Mouse (Mus musculus): ENCODE measurements around the gene Mgat4b. TPM values are rescaled to one million over a fixed set of nuclear protein-coding genes. Genes with fewer than 3 reads are reported as not detected.
A peak's percentile ranks its signal among the peaks of the same experiment; 100 is the strongest.

The Mgat4b gene
- polyA plus RNA-seq, 1 experiment from 2014 or later: 39.3 TPM

DNA sequence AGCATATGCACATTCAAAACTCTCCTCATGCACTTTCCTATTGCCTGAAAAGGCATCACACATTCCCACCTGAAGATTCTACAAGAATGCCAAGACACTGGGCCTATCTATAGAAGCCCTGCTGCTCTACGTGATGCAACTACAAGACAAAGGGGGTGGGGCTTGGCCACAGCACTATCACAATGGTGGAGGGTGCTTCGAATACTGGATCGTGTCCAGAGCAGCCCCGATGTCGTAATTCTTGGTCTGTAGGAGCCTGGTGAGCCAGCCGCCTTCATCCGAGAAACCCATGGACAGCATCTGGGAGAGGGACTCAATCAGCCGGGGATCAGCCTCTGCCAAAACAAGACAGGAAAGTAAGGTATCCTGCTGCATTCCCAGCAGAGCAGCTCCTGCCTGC lies 10.1 kb upstream of the Mgat4b start:
- Histone ChIP-seq H3K27ac (ENCODE audit: poor library complexity, severe bottlenecking) (no peak overlapping the region), H3K4me2 (no peak overlapping the region), H3K9ac (no peak overlapping the region), H3K4me3 (no peak overlapping the region), H3K4me1 (replicated peaks) (no peaks in the 10 kb centered on the region), H3K9me3 (replicated peaks) (no peaks in the 10 kb centered on the region), H3K27me3 (replicated peaks) (no peaks in the 10 kb centered on the region), H3K36me3 (peaks cover 84% of the 10 kb centered on the region)
- WGBS: 80% methylated on average over 8 of the region's 8 CpGs
- no peak for ATAC-seq (ENCODE audit: insufficient number of reproducible peaks, low FRiP score)

DNA sequence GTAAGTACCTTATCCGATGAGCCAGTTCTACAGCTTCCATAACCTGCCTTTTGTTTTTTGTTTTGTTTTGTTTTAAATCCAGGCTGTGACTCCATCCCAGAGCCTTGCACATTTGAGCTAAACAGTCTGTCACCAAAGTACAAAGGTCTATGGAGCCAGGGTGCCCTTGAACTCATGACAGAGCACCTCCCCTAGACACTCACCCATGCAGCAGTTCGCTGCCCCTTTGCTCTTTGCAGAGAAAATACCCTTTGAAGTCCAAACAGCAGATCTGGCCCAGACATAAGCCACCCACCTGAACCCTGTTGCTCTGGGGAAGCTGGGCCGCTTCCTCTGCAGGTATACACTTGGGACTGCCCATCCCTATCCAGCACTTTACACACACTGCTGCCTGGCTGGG lies 9.1 kb upstream of the Mgat4b start:
- ATAC-seq (ENCODE audit: insufficient number of reproducible peaks, low FRiP score): no peak
- Histone ChIP-seq H3K4me3 (no peak overlapping the region), H3K9me3 (replicated peaks) (no peaks in the 10 kb centered on the region), H3K4me2 (no peak overlapping the region), H3K9ac (no peak overlapping the region), H3K4me1 (replicated peaks) (no peaks in the 10 kb centered on the region), H3K27me3 (replicated peaks) (no peaks in the 10 kb centered on the region), H3K27ac (ENCODE audit: poor library complexity, severe bottlenecking) (no peak overlapping the region), H3K36me3 (peaks cover 93% of the 10 kb centered on the region)
- WGBS: 93% methylated on average over 3 of the region's 3 CpGs

DNA sequence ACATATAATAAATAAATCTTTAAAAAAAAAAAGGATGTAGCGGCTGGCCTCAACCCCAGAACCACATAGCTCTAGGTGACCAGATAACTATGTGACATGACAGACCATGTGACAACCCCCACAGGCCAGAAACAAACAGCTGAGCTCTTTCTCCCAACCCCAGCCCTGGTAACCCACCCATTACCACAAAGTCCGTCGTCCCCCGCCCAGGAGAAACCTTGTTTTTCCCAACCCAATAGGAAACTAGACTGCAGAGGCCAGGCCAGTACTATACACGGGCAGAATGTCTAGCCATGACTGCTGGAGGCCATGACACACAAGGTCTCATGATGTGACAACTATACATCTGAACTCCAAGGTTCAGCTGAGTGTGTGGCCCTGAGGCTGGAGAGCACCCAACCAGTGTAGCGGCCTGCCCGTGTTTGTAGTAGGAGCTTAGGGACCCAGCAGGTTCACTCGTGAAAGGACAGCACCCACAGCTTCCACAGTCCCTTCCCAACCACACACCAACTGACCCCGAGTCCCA lies 7.3 kb upstream of the Mgat4b start:
- no peaks in the 10 kb centered on the region for H3K9me3 ChIP-seq (replicated peaks)
- H3K4me2 ChIP-seq: no peak overlapping the region
- H3K4me3 ChIP-seq: no peak overlapping the region
- H3K27ac ChIP-seq (ENCODE audit: poor library complexity, severe bottlenecking): no peak overlapping the region
- H3K27me3 ChIP-seq (replicated peaks): no peaks in the 10 kb centered on the region
- ATAC-seq (ENCODE audit: insufficient number of reproducible peaks, low FRiP score): no peak
- peaks cover 95% of the 10 kb centered on the region for H3K36me3 ChIP-seq
- WGBS: 92% methylated on average over 9 of the region's 9 CpGs
- no peak overlapping the region for H3K9ac ChIP-seq
- peaks cover 6% of the 10 kb centered on the region for H3K4me1 ChIP-seq (replicated peaks)

DNA sequence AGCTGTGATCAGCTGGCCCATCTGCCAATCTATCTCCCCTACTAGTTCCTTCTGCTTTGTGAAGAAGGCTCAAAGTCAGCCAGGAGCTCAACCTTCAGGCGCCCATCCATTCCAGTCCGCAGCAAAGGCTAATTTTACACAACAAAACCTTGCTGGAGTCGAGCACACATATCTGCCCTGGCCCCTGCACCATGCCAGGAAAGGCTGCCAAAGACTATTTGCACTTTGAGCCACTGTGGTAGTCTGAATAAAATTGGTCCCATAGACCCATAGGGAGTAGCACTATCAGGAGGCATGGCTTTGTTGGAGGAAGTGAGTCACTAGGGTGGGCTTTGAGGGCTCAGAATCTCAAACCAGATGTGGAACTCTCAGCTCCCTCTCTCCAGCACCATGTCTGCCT lies 5.3 kb upstream of the Mgat4b start:
- Histone ChIP-seq H3K4me3 (no peak overlapping the region), H3K36me3 (peaks cover 81% of the 10 kb centered on the region), H3K27me3 (replicated peaks) (no peaks in the 10 kb centered on the region), H3K4me1 (replicated peaks) (peaks cover 14% of the 10 kb centered on the region), H3K9me3 (replicated peaks) (no peaks in the 10 kb centered on the region), H3K27ac (ENCODE audit: poor library complexity, severe bottlenecking) (no peak overlapping the region), H3K9ac (no peak overlapping the region), H3K4me2 (no peak overlapping the region)
- 80% methylated on average over 3 of the region's 3 CpGs for WGBS
- ATAC-seq (ENCODE audit: insufficient number of reproducible peaks, low FRiP score): no peak

DNA sequence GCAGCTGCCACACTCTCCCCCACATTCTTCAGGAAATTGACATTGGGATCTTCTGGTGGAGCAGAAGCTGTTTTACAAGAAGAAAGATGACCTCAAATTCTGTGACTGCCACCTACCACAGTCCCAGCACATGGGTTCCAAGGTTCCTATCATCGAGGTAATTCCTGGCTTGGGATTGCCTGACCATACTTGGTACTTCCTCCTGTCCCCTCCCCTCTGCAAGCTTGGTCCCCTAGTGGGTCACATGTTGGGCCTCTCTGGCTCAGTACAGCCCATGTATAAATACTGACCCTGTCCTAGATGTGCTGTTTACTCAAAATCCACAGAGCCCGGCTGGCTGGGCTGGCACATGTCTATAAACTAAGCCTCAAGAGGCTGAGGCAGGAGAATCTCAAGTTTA lies 4.7 kb upstream of the Mgat4b start:
- WGBS: 81% methylated on average over 2 of the region's 2 CpGs
- Histone ChIP-seq H3K9ac (no peak overlapping the region), H3K4me3 (no peak overlapping the region), H3K27me3 (replicated peaks) (no peaks in the 10 kb centered on the region), H3K4me2 (no peak overlapping the region), H3K4me1 (replicated peaks) (peaks cover 16% of the 10 kb centered on the region), H3K9me3 (replicated peaks) (no peaks in the 10 kb centered on the region), H3K27ac (ENCODE audit: poor library complexity, severe bottlenecking) (no peak overlapping the region), H3K36me3 (peaks cover 75% of the 10 kb centered on the region)
- ATAC-seq (ENCODE audit: insufficient number of reproducible peaks, low FRiP score): no peak

DNA sequence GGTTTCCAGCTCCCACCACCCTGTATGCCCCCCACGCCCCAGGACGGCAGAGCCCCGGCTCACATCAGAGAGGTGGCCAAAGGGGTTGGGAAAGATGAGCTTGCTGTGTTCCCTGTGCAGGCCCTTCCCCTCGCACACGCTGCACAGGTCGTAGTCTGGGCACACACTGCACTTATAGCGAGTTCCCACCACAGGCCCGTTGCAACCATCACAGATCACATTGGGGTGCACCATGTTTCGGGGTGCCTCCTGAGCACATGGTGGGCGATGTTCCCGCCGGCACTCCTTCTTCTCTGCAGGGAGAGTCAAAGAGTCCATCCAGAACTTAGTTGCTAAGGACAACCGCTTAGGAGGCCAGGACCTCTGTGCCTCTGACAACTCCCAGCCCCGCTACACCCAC lies 3.3 kb upstream of the Mgat4b start:
- H3K27ac ChIP-seq (ENCODE audit: poor library complexity, severe bottlenecking): no peak overlapping the region
- H3K9me3 ChIP-seq (replicated peaks): no peaks in the 10 kb centered on the region
- H3K4me1 ChIP-seq (replicated peaks): peaks cover 24% of the 10 kb centered on the region
- no peaks in the 10 kb centered on the region for H3K27me3 ChIP-seq (replicated peaks)
- peaks cover 62% of the 10 kb centered on the region for H3K36me3 ChIP-seq
- no peak overlapping the region for H3K4me2 ChIP-seq
- ATAC-seq (ENCODE audit: insufficient number of reproducible peaks, low FRiP score): no peak
- no peak overlapping the region; the same call in 1 of the 2 replicates for H3K9ac ChIP-seq
- 99% methylated on average over 14 of the region's 14 CpGs for WGBS
- no peak overlapping the region for H3K4me3 ChIP-seq

DNA sequence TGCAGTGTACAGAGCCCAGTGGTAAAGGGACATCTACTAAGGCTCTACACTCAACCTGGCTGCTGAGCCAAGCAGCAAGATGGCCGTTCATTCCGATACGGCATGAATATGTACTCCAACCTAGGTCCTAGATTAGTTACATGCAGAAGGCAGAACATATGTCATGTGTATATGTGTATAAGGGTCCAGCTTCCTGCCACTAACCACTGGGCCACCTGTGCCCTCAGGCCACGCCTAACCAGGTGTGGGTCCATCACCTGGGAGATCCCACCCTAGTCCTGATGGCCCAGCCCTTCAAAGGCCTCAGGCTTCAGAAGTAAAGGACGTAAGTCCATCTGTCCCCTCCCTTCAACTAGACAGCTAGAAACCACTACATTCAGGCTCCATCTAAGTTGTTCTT lies 2.7 kb upstream of the Mgat4b start:
- WGBS: 86% methylated on average over 5 of the region's 5 CpGs
- Histone ChIP-seq H3K9ac (no peak overlapping the region; the same call in 1 of the 2 replicates), H3K36me3 (peaks cover 55% of the 10 kb centered on the region)

DNA sequence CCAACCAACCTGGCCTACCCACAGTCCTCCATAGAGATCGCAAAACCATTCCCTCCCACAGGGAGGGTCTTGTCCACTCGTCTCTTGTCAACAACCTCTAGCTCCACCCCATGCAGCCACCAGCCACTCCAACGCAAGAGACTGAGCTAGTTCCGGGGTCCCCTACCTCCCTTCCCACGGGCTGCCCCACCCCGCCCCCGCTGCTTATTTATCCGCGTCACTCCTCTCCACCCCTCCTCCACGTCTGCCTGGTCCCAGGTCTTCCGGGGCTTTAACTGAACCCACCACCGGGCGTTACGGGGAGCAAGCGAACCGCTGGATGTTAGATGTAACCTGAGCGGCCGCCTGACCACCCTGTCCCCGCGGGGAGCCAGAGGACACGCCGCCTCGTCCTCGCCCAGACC lies 587 bp upstream of the Mgat4b start:
- H3K9ac ChIP-seq: peak overlapping the region; percentile 88
- peak overlapping the region; percentile 68 for H3K4me3 ChIP-seq
- ATAC-seq (ENCODE audit: insufficient number of reproducible peaks, low FRiP score): peak; percentile 93
- peak overlapping the region; percentile 69 for H3K4me2 ChIP-seq
- WGBS: 0% methylated on average over 24 of the region's 24 CpGs
- H3K27me3 ChIP-seq (replicated peaks): no peaks in the 10 kb centered on the region
- H3K9me3 ChIP-seq (replicated peaks): no peaks in the 10 kb centered on the region
- H3K4me1 ChIP-seq (replicated peaks): peaks cover 37% of the 10 kb centered on the region
- peak overlapping the region; percentile 93 for H3K27ac ChIP-seq (ENCODE audit: poor library complexity, severe bottlenecking)
- peaks cover 36% of the 10 kb centered on the region for H3K36me3 ChIP-seq

More for the DNA sequence above, 2.7 kb upstream of the Mgat4b start:
- H3K9me3 ChIP-seq (replicated peaks): no peaks in the 10 kb centered on the region
- no peak overlapping the region for H3K27ac ChIP-seq (ENCODE audit: poor library complexity, severe bottlenecking)
- H3K4me2 ChIP-seq: 0 out of 2 replicates have a peak overlapping the region, but pooled peaks have one; percentile 50
- no peak for ATAC-seq (ENCODE audit: insufficient number of reproducible peaks, low FRiP score)
- H3K27me3 ChIP-seq (replicated peaks): no peaks in the 10 kb centered on the region
- H3K4me1 ChIP-seq (replicated peaks): peaks cover 31% of the 10 kb centered on the region
- H3K4me3 ChIP-seq: no peak overlapping the region

DNA sequence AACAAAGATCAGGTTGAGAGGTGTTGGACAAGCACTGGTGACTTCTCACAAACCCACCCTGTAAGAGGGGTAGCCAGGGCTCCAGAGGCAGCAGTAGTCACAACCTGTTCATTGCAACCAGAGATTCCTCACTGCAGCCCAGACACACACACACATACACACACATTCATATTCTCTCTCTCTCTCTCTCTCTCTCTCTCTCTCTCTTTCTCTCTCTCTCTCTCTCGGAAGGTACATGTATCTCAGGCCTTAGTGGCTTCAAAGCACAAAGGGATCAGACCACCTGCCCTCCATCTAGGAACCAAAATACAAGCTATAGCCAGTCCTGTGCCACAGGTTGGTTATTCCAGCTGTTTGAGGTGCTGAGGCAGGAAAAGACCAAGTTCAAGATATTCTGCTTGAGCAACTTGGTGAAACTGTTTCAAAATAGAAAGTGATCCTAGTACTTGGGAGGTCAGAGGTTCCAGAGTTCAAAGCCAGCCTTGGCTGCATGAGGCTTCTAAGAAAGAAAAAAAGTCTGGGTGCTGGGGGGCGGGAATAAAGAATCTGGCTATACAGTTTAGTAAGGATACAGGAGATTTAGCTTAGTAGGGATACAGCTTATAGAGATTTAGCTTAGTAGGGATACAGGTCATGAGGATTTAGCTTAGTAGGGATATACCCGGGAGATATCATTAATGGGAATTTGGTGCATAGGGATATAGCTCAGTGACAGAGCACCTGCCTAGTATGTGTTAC lies 801 bp downstream of the Mgat4b start:
- H3K27ac ChIP-seq (ENCODE audit: poor library complexity, severe bottlenecking): peak overlapping the region; percentile 93
- WGBS: 82% methylated on average over 3 of the region's 3 CpGs
- peaks cover 50% of the 10 kb centered on the region for H3K4me1 ChIP-seq (replicated peaks)
- peak overlapping the region; percentile 68 for H3K4me3 ChIP-seq
- no peak for ATAC-seq (ENCODE audit: insufficient number of reproducible peaks, low FRiP score)
- peaks cover 22% of the 10 kb centered on the region for H3K36me3 ChIP-seq
- H3K9me3 ChIP-seq (replicated peaks): no peaks in the 10 kb centered on the region
- no peaks in the 10 kb centered on the region for H3K27me3 ChIP-seq (replicated peaks)
- H3K4me2 ChIP-seq: peak overlapping the region; percentile 69
- H3K9ac ChIP-seq: peak overlapping the region; percentile 88; the same call in 1 of the 2 replicates

DNA sequence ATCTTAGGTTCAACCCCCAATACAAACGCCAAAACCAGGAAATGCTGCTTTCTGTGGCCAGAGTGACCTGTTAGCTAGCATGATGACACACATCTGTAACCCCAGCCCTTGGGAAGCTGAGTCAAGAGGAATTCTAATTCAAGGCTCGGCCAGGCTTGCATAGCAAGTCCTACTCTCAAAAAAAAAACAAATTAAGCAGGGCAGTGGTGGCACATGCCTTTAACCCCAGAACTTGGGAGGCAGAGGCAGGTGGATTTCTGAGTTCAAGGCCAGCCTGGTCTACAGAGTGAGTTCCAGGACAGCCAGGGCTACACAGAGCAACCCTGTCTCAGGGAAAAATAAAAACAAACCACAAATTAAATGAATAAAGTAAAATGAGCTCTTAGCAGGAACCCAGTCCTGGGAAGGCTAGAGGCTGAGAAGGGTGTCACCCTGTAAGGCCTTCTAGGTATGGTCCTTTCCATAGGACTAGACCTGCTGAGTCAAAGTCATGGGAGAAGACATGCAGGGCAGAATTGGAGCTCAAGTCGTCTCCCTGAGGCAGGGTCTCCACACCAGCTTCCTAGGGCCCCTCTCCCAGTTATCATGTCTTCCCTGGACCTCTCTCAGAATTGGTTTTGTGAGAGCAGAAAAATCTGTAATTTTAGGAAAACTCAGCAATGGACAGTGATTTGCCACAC lies 1.5 kb downstream of the Mgat4b start:
- H3K36me3 ChIP-seq: peaks cover 15% of the 10 kb centered on the region
- H3K27me3 ChIP-seq (replicated peaks): no peaks in the 10 kb centered on the region
- peak overlapping the region; percentile 83 for H3K27ac ChIP-seq (ENCODE audit: poor library complexity, severe bottlenecking)
- 73% methylated on average over 3 of the region's 3 CpGs for WGBS
- peak overlapping the region; percentile 43 for H3K4me2 ChIP-seq
- peaks cover 51% of the 10 kb centered on the region for H3K4me1 ChIP-seq (replicated peaks)
- H3K9ac ChIP-seq: peak overlapping the region; percentile 43; the same call in 1 of the 2 replicates
- no peak overlapping the region for H3K4me3 ChIP-seq
- no peaks in the 10 kb centered on the region for H3K9me3 ChIP-seq (replicated peaks)
- no peak for ATAC-seq (ENCODE audit: insufficient number of reproducible peaks, low FRiP score)

Data from heart, embryonic 12.5 days (tissue).